8 mouse cellular contexts compared by ENCODE assay signal in the genomic region with DNA sequence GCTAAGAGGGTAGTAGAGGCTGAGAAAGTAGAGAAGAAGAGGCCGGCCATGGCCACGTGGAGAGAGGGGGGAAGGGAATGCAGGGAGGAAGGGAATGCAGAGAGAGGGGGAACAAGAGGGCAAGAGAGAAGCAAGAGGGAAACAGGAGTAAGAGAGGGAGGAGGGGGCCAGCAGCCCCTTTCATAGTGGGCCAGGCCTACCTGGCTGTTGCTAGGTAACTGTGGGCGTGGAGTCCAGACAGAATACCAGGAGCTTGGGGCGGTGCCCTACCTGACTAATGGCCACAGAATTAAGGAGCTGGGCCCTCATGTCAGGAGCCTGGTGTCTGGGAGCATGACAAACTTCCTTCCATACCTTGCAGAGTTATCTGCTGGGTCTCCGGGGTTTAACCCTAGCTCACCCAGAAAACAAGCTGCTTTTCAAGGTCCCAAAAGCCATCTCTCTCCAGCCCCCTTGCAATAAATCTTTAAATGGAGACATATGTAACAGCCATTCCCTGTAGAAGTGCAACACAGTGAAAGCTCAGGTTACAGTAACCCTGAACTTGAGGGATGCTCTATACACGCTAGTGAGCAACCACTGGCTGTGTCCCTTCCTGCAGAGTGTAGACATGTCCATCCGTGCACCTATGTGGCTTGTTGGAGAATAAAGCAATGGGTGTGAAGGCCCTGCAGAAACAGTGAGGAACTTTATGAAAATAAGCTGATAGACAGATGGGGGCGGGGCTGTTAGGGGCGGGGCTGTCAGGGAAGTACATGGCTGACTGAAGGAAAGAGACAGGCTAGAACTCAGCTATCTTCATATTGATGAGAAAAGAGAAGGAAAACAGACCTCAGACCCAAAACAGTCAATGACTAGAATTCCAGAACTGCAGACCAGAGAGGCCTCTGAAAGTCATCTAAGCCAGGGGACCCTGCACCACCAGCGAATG. TPM values are rescaled to one million over a fixed set of nuclear protein-coding genes. Genes with fewer than 3 reads are reported as not detected.
A peak's percentile ranks its signal among the peaks of the same experiment; 100 is the strongest.
DNase-seq lines count a peak whose midpoint lies in the region; ATAC-seq and TF ChIP-seq lines count a peak whose summit lies in the region.

No protein-coding gene starts in this region.

- TF ChIP-seq CTCF in testis, adult 2 months (IDR thresholded peaks at IDR 0.05; ENCODE audit: control insufficient read depth, insufficient read depth, insufficient replicate concordance, low read depth, low read length), result no peak

- H3K4me3 ChIP-seq in heart, embryonic 12.5 days, result no peak overlapping the region
- H3K4me3 ChIP-seq in testis, adult 2 months (ENCODE audit: control insufficient read depth, low read depth, low read length), result no peak overlapping the region
- no peak overlapping the region for H3K4me3 ChIP-seq in limb, embryonic 12.5 days (replicated peaks)
- no peak overlapping the region for H3K4me3 ChIP-seq in stomach, embryonic 16.5 days (replicated peaks; ENCODE audit: low read length)

- ATAC-seq in heart, embryonic 12.5 days (ENCODE audit: insufficient number of reproducible peaks, low FRiP score), result no peak
- peak; percentile 84 for ATAC-seq in limb, embryonic 12.5 days (ENCODE audit: insufficient number of reproducible peaks, insufficient read depth, low FRiP score, low TSS enrichment, low read depth)
- peak; percentile 52 for ATAC-seq in stomach, embryonic 16.5 days (ENCODE audit: insufficient read depth, low FRiP score)

- no peak for DNase-seq in heart, adult 18-20 months
- DNase-seq in testis, postnatal 14 days (ENCODE audit: low spot score), result no peak
- DNase-seq in thymus, postnatal 25 days, result no peak
- DNase-seq in cerebellum, adult 9-10 months, result no peak

- no peak overlapping the region for H3K4me2 ChIP-seq in heart, embryonic 12.5 days
- H3K4me2 ChIP-seq in limb, embryonic 12.5 days, result peak overlapping the region; percentile 40
- no peak overlapping the region for H3K4me2 ChIP-seq in stomach, embryonic 16.5 days (ENCODE audit: low read depth, low read length)

- H3K27me3 ChIP-seq in heart, embryonic 12.5 days (replicated peaks), result no peaks in the 10 kb centered on the region
- H3K27me3 ChIP-seq in testis, adult 2 months (ENCODE audit: control insufficient read depth, insufficient read depth, low read length), result no peaks in the 10 kb centered on the region
- no peaks in the 10 kb centered on the region for H3K27me3 ChIP-seq in limb, embryonic 12.5 days
- no peaks in the 10 kb centered on the region for H3K27me3 ChIP-seq in stomach, embryonic 16.5 days (ENCODE audit: control insufficient read depth, insufficient read depth, low read length)

- peaks cover 52% of the 10 kb centered on the region for H3K4me1 ChIP-seq in heart, embryonic 12.5 days (replicated peaks)
- peaks cover 13% of the 10 kb centered on the region for H3K4me1 ChIP-seq in testis, adult 2 months (ENCODE audit: control insufficient read depth, insufficient read depth, low read length)
- peaks cover 36% of the 10 kb centered on the region for H3K4me1 ChIP-seq in limb, embryonic 12.5 days (replicated peaks)
- H3K4me1 ChIP-seq in stomach, embryonic 16.5 days (ENCODE audit: control insufficient read depth, insufficient read depth, low read length), result peaks cover 32% of the 10 kb centered on the region

- H3K9ac ChIP-seq in heart, embryonic 12.5 days, result no peak overlapping the region
- H3K9ac ChIP-seq in limb, embryonic 12.5 days (replicated peaks), result no peak overlapping the region
- no peak overlapping the region for H3K9ac ChIP-seq in stomach, embryonic 16.5 days (ENCODE audit: low read length)

- peaks cover 9% of the 10 kb centered on the region for H3K36me3 ChIP-seq in heart, embryonic 12.5 days
- H3K36me3 ChIP-seq in testis, adult 2 months (ENCODE audit: control insufficient read depth, insufficient read depth, low read length), result no peaks in the 10 kb centered on the region
- H3K36me3 ChIP-seq in limb, embryonic 12.5 days, result no peaks in the 10 kb centered on the region
- no peaks in the 10 kb centered on the region for H3K36me3 ChIP-seq in stomach, embryonic 16.5 days (ENCODE audit: control insufficient read depth, insufficient read depth, low read length)

- peaks cover 3% of the 10 kb centered on the region; the same call in 1 of the 2 replicates for H3K9me3 ChIP-seq in heart, embryonic 12.5 days (replicated peaks)
- H3K9me3 ChIP-seq in limb, embryonic 12.5 days, result peaks cover 11% of the 10 kb centered on the region; the same call in 1 of the 2 replicates
- H3K9me3 ChIP-seq in stomach, embryonic 16.5 days (replicated peaks; ENCODE audit: control insufficient read depth, low read length), result no peaks in the 10 kb centered on the region; the same call in 1 of the 2 replicates

- no peak for TF ChIP-seq POLR2A in testis, adult 2 months (IDR thresholded peaks at IDR 0.05; ENCODE audit: control insufficient read depth, low read depth, low read length)

- 44% methylated on average over 10 of the region's 10 CpGs for WGBS in heart, embryonic 12.5 days
- 34% methylated on average over 10 of the region's 10 CpGs for WGBS in limb, embryonic 12.5 days
- WGBS in stomach, embryonic 16.5 days, result 38% methylated on average over 10 of the region's 10 CpGs

- peak overlapping the region; percentile 41; the same call in 1 of the 2 replicates for H3K27ac ChIP-seq in heart, embryonic 12.5 days (ENCODE audit: poor library complexity, severe bottlenecking)
- peak overlapping the region; percentile 24; the same call in 1 of the 2 replicates for H3K27ac ChIP-seq in testis, adult 2 months (ENCODE audit: control insufficient read depth, insufficient read depth, low read depth, low read length)
- H3K27ac ChIP-seq in limb, embryonic 12.5 days, result peak overlapping the region; percentile 87
- no peak overlapping the region for H3K27ac ChIP-seq in stomach, embryonic 16.5 days (ENCODE audit: low read length)

RNA-seq across cellular contexts. Expression of a gene that starts 12.7 kb away (rescaled TPM):
- 18.8 and 19.6 TPM in 2 replicates for polyA plus RNA-seq in heart, embryonic 12.5 days (2016; fragmentation: Nextera tagmentation; extraction: Ambion mirVana)
- 10 to 100 TPM; 17.4 to 19.9 TPM for total RNA-seq in heart, adult 18-20 months (2021)
- 2.6 and 3.3 TPM in 2 replicates for polyA plus RNA-seq in testis, adult 2 months (2012; rRNA removed)
- 16.8 and 17.4 TPM in 2 replicates for polyA plus RNA-seq in limb, embryonic 12.5 days (2016; fragmentation: Nextera tagmentation; extraction: Ambion mirVana)
- polyA plus RNA-seq in stomach, embryonic 16.5 days (2015; fragmentation: Nextera tagmentation; extraction: Ambion mirVana), result 14.4 and 14.8 TPM in 2 replicates

RNA-seq across cellular contexts. Expression of a gene that starts 54.2 kb away (rescaled TPM):
- polyA plus RNA-seq in heart, embryonic 12.5 days (2016; fragmentation: Nextera tagmentation; extraction: Ambion mirVana), result 10.0 and 10.3 TPM in 2 replicates
- 100 to 1,000 TPM; 343 to 377 TPM for total RNA-seq in heart, adult 18-20 months (2021)
- 315 and 324 TPM in 2 replicates for polyA plus RNA-seq in testis, adult 2 months (2012; rRNA removed)
- polyA plus RNA-seq in limb, embryonic 12.5 days (2016; fragmentation: Nextera tagmentation; extraction: Ambion mirVana), result 14.0 and 14.1 TPM in 2 replicates
- 103 and 124 TPM in 2 replicates for polyA plus RNA-seq in stomach, embryonic 16.5 days (2015; fragmentation: Nextera tagmentation; extraction: Ambion mirVana)
